Mouse (Mus musculus) stomach, embryonic 14.5 days (tissue): Measurements from ENCODE around the gene Ttc34. TPM values are rescaled to one million over a fixed set of nuclear protein-coding genes. Genes with fewer than 3 reads are reported as not detected.

Experiments
- ATAC-seq: fragments of 200-750 bp; cut with Nextera tagmentation; 2 replicates; pipeline ENCODE4 v1.8.0; 2017; ENCODE audit warnings: low read depth, moderate TSS enrichment; ENCODE audit not compliant: insufficient number of reproducible peaks, insufficient read depth, low FRiP score
- H3K27ac ChIP-seq: fragments of 300-500 bp; sonication (generic); 2 replicates; pipeline ENCODE4 v1.5.1; 2014; ENCODE audit warnings: mild to moderate bottlenecking, low read length, moderate library complexity, mixed read lengths
- H3K27me3 ChIP-seq: fragments of 300-500 bp; sonication (generic); 2 replicates; pipeline ENCODE4 v1.6.1; 2014; ENCODE audit warnings: low read length, control low read depth, mixed read lengths; ENCODE audit not compliant: control insufficient read depth, insufficient read depth
- H3K36me3 ChIP-seq: fragments of 300-500 bp; sonication (generic); 2 replicates; pipeline ENCODE4 v1.6.1; 2014; ENCODE audit warnings: mild to moderate bottlenecking, control low read depth, low read length, moderate library complexity, mixed read lengths; ENCODE audit not compliant: control insufficient read depth, insufficient read depth
- H3K4me1 ChIP-seq: fragments of 300-500 bp; sonication (generic); 2 replicates; pipeline ENCODE4 v1.6.1; 2014; ENCODE audit warnings: low read length, control low read depth, mixed read lengths; ENCODE audit not compliant: control insufficient read depth, insufficient read depth
- H3K4me2 ChIP-seq: fragments of 300-500 bp; sonication (generic); replicated peaks from 2 replicates; pipeline ENCODE4 v1.6.1; 2014; ENCODE audit warnings: low read depth, low read length, control low read depth
- H3K4me3 ChIP-seq: fragments of 300-500 bp; sonication (generic); 2 replicates; pipeline ENCODE4 v1.5.1; 2014; ENCODE audit warnings: low read depth, low read length, control low read depth
- H3K9ac ChIP-seq: fragments of 300-500 bp; sonication (generic); replicated peaks from 2 replicates; pipeline ENCODE4 v1.6.1; 2014; ENCODE audit warnings: low read depth, mild to moderate bottlenecking, control low read depth, low read length, moderate library complexity, mixed read lengths
- H3K9me3 ChIP-seq: fragments of 300-500 bp; sonication (generic); 2 replicates; pipeline ENCODE4 v1.6.1; 2016; ENCODE audit warnings: low read depth, low read length, control low read depth; ENCODE audit not compliant: control insufficient read depth
- WGBS: fragments of 180-500 bp; shearing (Covaris S2); extraction: QIAGEN DNeasy Blood & Tissue Kit; methylation state at CpG from one replicate; pipeline ENCODE4 v1.1.7; 2014; 5-methylcytosine and 5-hydroxymethylcytosine counted together
- polyA plus RNA-seq: library from polyadenylated mRNA; unstranded; fragments of >200 nt; fragmentation: Nextera tagmentation; extraction: Ambion mirVana; gene quantifications from 2 replicates; pipeline ENCODE4 v1.2.1, GENCODE M21; 2014

The Ttc34 gene
- polyA plus RNA-seq, 1 experiment from 2014 or later, result 0.29 TPM

- WGBS, result 60% methylated on average over 7 of the region's 7 CpGs
- no peak overlapping the region for H3K4me3 ChIP-seq
- no peak for ATAC-seq
These were observed 11.0 kb upstream of the Ttc34 start for GRCm38 (mm10) chr4:154826224-154826623.

GRCm38 (mm10) chr4:154827181-154827580 lies 10.1 kb upstream of the Ttc34 start:
- 88% methylated on average over 7 of the region's 7 CpGs for WGBS
- H3K27ac ChIP-seq, result no peak overlapping the region
- ATAC-seq, result no peak
- no peak overlapping the region for H3K4me2 ChIP-seq
- no peaks in the 10 kb centered on the region for H3K36me3 ChIP-seq
- H3K4me1 ChIP-seq, result no peaks in the 10 kb centered on the region
- H3K9me3 ChIP-seq, result no peaks in the 10 kb centered on the region
- H3K9ac ChIP-seq, result no peak overlapping the region
- no peak overlapping the region for H3K4me3 ChIP-seq
- no peaks in the 10 kb centered on the region for H3K27me3 ChIP-seq

More at GRCm38 (mm10) chr4:154826224-154826623, 11.0 kb upstream of the Ttc34 start:
- Histone ChIP-seq H3K27ac (no peak overlapping the region), H3K36me3 (no peaks in the 10 kb centered on the region), H3K27me3 (no peaks in the 10 kb centered on the region), H3K9me3 (no peaks in the 10 kb centered on the region), H3K9ac (no peak overlapping the region), H3K4me2 (no peak overlapping the region), H3K4me1 (no peaks in the 10 kb centered on the region)

GRCm38 (mm10) chr4:154827861-154828610 lies 9.2 kb upstream of the Ttc34 start:
- no peak overlapping the region for H3K9ac ChIP-seq
- 49% methylated on average over 10 of the region's 10 CpGs for WGBS
- no peaks in the 10 kb centered on the region for H3K36me3 ChIP-seq
- no peak overlapping the region for H3K4me3 ChIP-seq
- H3K27me3 ChIP-seq, result no peaks in the 10 kb centered on the region
- no peak for ATAC-seq
- no peak overlapping the region for H3K27ac ChIP-seq
- no peaks in the 10 kb centered on the region for H3K9me3 ChIP-seq
- H3K4me1 ChIP-seq, result no peaks in the 10 kb centered on the region
- H3K4me2 ChIP-seq, result no peak overlapping the region

- Histone ChIP-seq H3K27me3 (no peaks in the 10 kb centered on the region), H3K9ac (no peak overlapping the region), H3K27ac (no peak overlapping the region), H3K4me3 (no peak overlapping the region), H3K9me3 (no peaks in the 10 kb centered on the region), H3K4me2 (no peak overlapping the region), H3K4me1 (no peaks in the 10 kb centered on the region), H3K36me3 (no peaks in the 10 kb centered on the region)
- ATAC-seq, result no peak
- 33% methylated on average over 9 of the region's 9 CpGs for WGBS
These were observed 5.2 kb upstream of the Ttc34 start for GRCm38 (mm10) chr4:154831915-154832573.

- no peaks in the 10 kb centered on the region for H3K27me3 ChIP-seq
- H3K4me1 ChIP-seq, result no peaks in the 10 kb centered on the region
- no peak overlapping the region for H3K27ac ChIP-seq
- no peaks in the 10 kb centered on the region for H3K36me3 ChIP-seq
- no peak overlapping the region for H3K4me3 ChIP-seq
- no peak for ATAC-seq
- no peak overlapping the region for H3K4me2 ChIP-seq
- H3K9ac ChIP-seq, result no peak overlapping the region
- 77% methylated on average over 7 of the region's 7 CpGs for WGBS
- H3K9me3 ChIP-seq, result no peaks in the 10 kb centered on the region
These were observed 910 bp upstream of the Ttc34 start for GRCm38 (mm10) chr4:154836183-154836915.

GRCm38 (mm10) chr4:154838741-154839140 lies 1.5 kb downstream of the Ttc34 start:
- H3K4me2 ChIP-seq, result no peak overlapping the region
- WGBS, result 88% methylated on average over 13 of the region's 13 CpGs
- H3K9ac ChIP-seq, result no peak overlapping the region
- no peaks in the 10 kb centered on the region for H3K9me3 ChIP-seq
- H3K27ac ChIP-seq, result no peak overlapping the region
- no peaks in the 10 kb centered on the region for H3K27me3 ChIP-seq
- no peak for ATAC-seq
- H3K4me1 ChIP-seq, result no peaks in the 10 kb centered on the region
- no peak overlapping the region for H3K4me3 ChIP-seq
- H3K36me3 ChIP-seq, result no peaks in the 10 kb centered on the region

- Histone ChIP-seq H3K9me3 (no peaks in the 10 kb centered on the region), H3K4me2 (no peak overlapping the region), H3K27ac (no peak overlapping the region), H3K9ac (no peak overlapping the region), H3K36me3 (no peaks in the 10 kb centered on the region), H3K27me3 (no peaks in the 10 kb centered on the region), H3K4me1 (no peaks in the 10 kb centered on the region), H3K4me3 (no peak overlapping the region)
- 49% methylated on average over 11 of the region's 11 CpGs for WGBS
- peak; percentile 75 for ATAC-seq
These were observed 2.1 kb downstream of the Ttc34 start for GRCm38 (mm10) chr4:154839406-154839805.

GRCm38 (mm10) chr4:154852696-154853095 lies 15.4 kb downstream of the Ttc34 start:
- H3K27me3 ChIP-seq, result peaks cover 15% of the 10 kb centered on the region
- H3K27ac ChIP-seq, result no peak overlapping the region
- H3K9ac ChIP-seq, result no peak overlapping the region
- peaks cover 8% of the 10 kb centered on the region; the same call in 1 of the 2 replicates for H3K4me1 ChIP-seq
- no peaks in the 10 kb centered on the region for H3K36me3 ChIP-seq
- H3K4me2 ChIP-seq, result no peak overlapping the region
- H3K4me3 ChIP-seq, result no peak overlapping the region
- WGBS, result 83% methylated on average over 1 of the region's 1 CpGs
- no peaks in the 10 kb centered on the region; the same call in 1 of the 2 replicates for H3K9me3 ChIP-seq
- ATAC-seq, result no peak
